Mouse (Mus musculus) right cerebral cortex, adult 2 months (tissue): ENCODE measurements around the gene Styxl1.

ENCODE experiments used
- DNase-seq, 2 experiments: peaks; one replicate each; pipeline ENCODE4 v3.0.0; 2021 to 2022; ENCODE audit warnings: low spot score in 2 of 2

The Styxl1 gene

DNA sequence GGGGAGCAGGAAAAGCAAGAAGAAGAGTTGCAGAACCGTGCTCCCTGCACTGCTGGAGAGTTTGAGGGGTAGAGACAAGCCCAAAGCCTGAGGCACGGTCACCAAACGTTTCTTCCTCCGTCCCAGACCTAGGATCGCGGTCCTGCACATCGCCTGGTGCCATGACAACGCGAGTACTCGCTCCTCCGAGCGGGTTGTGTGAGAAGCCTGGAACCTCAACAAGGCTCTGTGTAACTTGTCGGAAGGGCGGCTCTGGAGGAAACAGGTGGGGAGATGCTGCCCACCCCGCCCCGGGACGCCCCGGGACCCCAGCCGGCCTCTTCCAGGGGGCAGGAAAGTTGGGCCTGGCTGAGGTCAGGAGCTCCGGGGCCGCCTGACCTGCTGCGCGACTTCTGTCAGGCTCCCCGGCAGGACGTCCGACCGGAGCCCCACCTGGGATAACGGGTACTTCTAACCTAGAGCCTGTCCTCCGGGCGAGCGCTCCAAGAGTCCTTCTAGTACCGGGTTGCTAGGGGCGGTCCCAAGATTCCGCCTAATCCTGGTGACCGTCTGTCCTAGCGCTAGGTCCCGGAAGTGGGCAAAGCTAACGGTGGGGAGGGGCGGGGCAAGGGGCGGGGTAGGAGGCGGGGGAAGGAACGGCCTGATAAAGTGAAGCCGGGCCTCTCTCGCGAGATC is at the start of gene Styxl1:
Styxl1 (minus strand) TSS at position 590 of the 675 bp plus-strand sequence.
- DNase-seq, result peak; percentile 34 to 50

DNA sequence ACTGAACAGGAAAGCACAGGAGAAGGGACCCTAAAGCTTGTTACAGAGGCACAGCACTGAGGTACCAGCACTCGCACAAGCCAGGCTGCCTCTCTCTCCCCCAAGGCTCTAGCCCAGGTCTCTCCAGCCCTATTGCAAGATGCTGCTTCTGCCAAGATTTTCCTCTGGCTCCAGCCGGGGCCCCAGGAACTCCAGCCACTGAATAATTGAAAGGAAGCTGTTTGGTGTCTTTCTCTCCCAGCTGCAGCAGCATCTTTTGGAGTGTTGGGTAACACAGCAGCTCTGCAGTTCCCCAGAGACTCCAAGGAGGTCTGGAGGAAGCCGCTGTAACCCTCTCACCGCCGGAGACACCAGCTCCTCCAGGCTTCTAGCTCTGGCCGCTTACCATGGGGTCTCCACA is 48.0 kb upstream of the Styxl1 start:
- DNase-seq, result no peak

DNA sequence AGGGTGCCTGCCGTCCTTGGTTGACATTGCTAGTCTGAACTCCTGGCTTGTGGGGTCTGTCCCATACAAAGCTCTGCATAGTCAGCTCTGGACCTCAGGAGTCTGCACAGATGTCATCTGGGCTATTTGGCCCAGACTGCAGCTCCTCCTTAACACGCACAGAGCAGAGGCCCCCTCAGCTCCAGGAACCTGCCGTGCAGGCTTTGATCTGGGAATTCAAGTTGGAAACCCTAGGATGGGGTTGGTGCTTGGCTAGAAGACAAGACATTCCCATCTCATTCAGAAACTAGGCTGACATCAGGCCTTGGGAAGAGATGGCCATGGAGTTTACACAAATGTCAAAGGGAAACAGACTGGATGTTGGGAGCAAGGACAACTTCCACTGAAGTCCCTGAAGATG is 46.3 kb upstream of the Styxl1 start:
- DNase-seq, result no peak

DNA sequence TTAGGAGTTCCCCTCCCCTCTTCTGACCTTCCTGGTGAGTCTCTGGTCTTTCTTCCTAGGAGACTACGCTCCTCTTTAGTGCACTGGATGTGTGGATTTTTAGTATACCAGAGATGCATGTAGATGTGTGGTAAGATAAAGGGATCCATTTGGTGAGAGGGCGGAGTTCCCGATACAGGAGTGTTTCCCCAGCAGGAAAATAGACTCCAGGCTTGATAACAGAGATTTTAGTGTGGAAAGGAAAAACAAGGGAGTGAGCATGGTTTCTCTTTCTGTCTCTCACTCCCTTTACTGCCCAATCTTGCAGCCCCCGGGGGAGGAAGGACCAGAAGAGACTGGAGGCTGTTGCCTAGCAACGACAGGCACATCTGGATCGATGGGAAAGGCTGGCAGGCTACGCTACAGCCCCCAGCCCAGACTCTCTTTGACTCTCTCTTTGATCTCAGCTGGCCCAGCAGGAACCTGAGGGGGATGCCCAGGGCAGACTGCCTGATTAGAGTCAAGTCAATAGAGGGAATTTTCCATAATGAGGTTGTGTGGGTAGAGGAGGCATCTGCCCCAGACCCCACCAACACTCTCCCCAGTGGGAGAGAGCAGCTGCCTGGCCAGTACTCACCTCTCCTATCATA is 44.2 kb upstream of the Styxl1 start:
- DNase-seq, result peak in 1 of 2 experiments; percentile 32

DNA sequence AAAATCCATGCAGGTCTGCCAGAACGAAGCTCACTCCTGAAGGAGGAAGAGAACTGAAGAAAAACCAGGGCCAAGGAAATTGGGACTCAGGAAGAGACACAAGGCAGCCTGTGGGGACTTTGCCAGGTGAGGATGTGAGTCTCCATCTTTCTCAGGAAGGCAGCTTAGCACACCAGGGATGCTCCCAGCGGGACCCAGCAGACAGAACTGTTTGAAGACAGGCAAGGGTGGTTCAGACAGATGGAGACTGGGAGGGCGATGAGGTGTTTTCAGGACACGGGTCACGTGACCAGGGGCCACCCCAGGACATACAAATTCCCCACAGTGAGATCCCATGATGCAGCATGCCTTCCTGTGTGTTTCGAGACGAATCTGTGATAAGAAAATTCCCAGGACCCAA is 40.3 kb upstream of the Styxl1 start:
- DNase-seq, result no peak

GRCm38 (mm10) chr5:135812991-135813390 is 34.8 kb upstream of the Styxl1 start:
- DNase-seq, result peak in 1 of 2 experiments; percentile 64

DNA sequence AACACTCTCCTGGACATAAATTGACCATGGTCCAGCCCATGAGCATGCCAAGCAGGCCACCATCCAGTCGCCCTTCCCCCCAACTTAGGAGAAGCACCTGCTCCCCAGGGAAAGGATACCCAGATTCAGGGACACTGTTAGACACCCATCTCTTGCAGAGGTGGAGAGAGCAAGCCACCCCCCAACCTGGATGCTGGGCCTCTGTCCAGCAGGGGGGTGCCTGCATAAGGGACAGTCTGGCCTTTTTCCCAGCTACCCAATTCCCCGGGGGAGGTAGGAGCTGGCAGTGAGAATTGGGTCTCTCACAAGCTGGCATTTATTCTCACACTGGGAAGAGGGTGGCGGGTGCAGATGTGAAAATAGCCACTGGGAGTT is 29.1 kb upstream of the Styxl1 start:
- peak; percentile 46 to 49 for DNase-seq

GRCm38 (mm10) chr5:135806555-135807262 is 28.5 kb upstream of the Styxl1 start, which contains the start of gene Srrm3:
Gene Srrm3, plus strand, starts transcription at chr5:135806890.
- DNase-seq, result peak; percentile 93 to 96

DNA sequence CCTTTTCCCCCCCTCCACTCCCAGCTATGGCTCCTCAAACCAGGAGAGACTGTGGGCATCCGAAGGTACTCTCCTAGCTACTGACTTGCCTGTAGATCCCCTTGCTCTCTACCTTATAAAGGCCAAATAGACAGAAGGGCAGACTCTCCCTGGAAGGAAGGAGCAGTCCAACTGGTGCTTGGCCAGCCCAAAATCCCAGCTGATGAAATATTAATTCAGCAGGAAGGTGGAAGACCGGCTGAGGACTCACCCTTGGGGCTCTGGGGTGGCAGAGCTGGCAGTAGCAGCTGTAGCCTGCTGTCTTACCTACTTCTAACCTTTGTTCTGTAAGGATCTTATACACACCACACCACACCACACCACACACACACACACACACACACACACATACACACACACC is 26.6 kb upstream of the Styxl1 start:
- no peak for DNase-seq

- DNase-seq, result no peak
These were observed 25.5 kb upstream of the Styxl1 start for GRCm38 (mm10) chr5:135803676-135804075.

- no peak for DNase-seq
These were observed 24.9 kb upstream of the Styxl1 start for GRCm38 (mm10) chr5:135803135-135803534.

- DNase-seq, result peak in 1 of 2 experiments; percentile 30
These were observed 24.5 kb upstream of the Styxl1 start for GRCm38 (mm10) chr5:135802641-135803040.

GRCm38 (mm10) chr5:135800927-135801326 is 22.7 kb upstream of the Styxl1 start:
- DNase-seq, result no peak

GRCm38 (mm10) chr5:135799746-135800145 is 21.6 kb upstream of the Styxl1 start:
- DNase-seq, result no peak

- DNase-seq, result no peak
These were observed 16.6 kb upstream of the Styxl1 start for GRCm38 (mm10) chr5:135794859-135795181.

DNA sequence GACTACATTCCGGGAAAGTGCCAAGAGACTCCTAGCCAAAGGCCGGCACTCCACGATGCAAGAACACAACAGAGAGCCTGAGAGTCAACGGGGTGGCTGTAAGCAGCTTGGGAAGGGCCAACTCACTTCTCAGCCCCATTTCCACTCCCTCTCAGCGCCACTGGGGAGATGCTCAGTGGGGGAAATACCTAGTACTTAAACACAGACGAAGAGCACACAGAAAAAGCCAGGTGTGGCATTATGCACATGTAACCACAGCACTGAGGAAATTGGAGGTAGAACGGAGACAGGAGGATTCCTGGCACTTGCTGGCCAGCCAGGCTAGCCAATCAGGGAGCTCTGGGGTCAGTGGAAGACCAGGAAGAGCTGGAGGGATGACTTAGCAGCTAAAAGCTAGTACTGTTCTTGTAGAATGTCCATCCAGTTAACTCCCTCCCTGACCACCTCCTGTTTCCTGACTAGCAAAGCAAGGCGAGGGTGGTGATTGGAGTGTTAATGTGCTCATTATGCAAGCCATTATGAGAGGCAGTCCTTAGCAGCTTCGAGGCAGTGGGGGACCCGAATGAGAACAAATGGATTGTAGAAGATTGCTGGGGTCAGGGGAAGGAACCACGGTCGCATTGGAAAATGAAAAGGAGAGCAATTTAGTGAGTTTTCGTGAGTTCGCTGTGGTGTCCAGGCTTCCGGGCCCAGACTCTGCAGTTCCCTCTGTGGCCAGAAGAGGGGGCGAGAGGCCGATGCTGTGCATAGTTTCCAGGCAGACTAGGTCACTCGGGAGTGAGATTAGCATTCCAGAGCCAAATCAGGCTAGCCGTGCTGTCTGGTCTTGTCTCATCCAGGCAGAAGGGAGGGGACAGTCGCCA is 16.0 kb upstream of the Styxl1 start:
- peak; percentile 94 to 95 for DNase-seq

GRCm38 (mm10) chr5:135782901-135783300 is 4.7 kb upstream of the Styxl1 start:
- DNase-seq, result no peak

GRCm38 (mm10) chr5:135780331-135780730 is 2.1 kb upstream of the Styxl1 start:
- DNase-seq, result no peak

DNA sequence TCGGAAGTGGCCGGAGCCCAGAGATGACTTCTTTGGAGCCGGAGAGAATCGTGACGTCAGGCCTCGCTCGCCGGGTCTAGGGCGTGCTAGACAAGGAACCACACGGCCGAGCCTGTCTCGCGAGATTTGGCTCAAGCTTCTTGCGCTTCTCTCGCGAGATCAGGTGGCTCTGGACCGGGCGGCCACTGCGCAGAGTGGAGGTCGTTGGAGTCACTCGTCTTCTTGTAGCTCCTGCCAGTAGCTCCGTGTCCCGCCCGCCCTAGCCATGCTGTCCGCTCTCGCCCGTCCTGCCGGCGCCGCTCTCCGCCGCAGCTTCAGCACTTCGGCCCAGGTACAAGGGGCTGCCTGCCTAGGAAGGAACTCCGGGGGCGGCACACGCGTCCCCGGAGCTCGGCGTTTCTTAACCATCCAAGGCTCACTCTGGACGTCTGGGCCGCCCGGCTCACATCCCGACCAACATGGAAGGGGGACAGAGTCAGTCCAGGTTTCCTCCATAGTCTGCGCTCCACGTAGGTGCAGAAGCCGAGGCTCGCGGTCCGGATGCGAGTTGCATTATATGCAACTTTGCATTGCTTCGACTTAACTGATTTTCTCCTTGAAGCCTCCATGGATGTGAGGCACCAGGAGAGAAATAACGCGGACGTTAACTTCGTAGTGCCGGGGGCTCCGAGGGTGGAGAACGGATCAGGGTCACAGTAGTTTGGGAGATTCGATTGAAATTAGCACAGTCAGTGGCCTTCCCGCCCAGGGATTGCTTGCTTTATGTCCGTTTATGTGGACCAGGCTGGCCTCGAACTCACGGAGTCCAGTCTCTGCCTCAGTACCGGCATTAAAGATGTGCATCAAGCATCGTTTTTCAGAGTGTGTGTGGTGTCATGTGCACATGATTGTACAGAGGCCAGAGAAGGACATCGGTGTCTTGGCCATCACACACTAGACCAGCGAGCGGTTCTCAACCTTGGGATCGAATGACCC is 573 bp upstream of the Styxl1 start, which contains the start of gene Mdh2:
Mdh2 (plus strand) TSS at position 10 of the 975 bp plus-strand sequence.
- DNase-seq, result peak; percentile 99 to 100

DNA sequence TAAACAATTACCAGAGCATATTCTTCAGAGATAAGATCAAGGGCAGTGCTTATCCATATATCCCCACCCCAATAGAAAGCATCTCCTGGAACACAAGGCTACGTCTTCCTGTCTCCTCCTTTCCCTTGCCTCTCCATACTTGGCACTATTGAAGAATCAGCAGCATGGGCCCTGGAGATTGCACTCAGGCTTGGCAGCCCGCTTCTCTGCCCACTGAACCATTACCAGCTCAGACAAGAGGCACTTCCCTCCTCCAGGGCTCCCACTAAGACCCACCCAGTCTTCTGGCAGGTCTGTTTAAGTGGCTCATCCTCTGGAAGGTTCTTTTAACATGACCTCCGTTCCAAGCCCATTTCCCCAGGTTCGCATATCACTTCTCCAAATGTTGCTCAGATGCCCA is 1.6 kb downstream of the Styxl1 start:
- DNase-seq, result no peak

DNA sequence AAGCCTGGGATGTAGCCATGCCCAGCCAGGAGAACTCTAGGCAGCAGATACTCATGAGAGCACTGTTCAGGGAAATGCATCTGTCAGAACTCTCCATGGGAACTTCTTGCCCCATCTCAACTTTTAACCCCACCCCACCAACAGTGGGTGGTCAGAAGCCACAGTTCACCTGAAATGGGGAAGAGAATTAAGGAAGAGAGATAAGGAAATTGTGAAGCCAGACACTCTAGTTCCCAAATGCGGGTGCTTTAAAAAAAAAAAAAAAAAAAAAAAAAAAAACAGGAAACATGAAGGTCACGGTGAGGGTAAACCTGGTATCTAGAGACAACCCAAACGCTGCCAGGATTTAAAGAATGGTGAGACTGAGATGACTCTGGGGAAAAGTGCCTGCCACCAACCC is 5.7 kb downstream of the Styxl1 start:
- DNase-seq, result no peak
